Mouse (Mus musculus): ENCODE measurements around the gene Mapk8ip1.

Gene Mapk8ip1

DNA sequence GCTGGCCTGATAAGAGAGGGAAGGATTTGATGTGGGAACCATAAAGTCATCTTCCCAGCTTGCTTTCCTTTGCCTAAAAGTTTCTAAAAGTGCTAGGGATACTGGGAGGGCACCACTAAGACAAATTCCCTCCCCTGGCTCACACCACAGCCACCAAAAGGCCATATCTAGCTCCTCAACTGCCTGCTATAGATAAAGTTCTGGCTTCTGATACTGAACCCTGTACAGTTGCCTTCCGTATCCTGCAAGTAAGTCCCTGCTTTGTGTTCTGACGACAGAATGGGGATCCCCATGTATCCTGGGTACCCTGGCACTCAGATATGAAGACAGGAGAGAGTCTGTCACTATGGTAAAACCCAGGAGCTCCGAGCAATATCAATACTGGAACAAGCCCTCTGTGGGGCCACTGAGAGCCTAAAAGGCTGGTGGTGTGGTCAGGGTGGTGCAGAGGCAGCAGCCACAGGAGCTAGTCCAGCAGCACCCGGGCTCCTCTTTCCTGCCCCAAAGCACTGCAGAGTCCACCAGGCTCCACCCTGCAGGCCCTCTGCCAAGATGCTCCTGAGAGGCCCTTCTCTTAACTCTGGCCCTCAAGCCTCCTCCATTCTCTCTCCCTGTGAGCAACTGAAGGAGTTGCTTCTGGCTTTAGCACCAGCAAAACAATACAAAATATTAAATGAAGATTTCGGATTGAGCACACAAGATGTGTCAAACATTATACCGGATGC lies 10.7 kb downstream of the Mapk8ip1 start:
- DNase-seq (ENCODE audit: low spot score): no peak

DNA sequence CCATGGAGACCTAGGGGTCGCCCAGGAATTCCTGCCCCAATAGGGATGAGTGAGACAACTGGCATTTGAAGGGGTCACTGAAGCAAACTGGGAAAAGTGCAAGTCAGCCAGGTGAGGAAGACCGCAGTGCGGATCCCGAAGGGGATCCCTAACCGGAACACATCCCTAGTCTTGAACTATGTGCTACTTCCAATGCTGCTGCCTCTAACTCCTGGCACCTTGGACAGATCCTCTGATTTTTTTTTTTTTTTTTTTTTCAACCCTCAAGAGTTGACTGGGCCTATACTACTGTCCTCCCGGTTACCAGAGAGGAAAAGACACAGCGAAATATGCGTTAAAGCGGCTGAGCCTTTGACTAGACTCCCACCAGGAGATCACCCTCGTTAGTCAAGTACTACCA lies 11.4 kb downstream of the Mapk8ip1 start:
- no peak for DNase-seq (ENCODE audit: low spot score)

DNA sequence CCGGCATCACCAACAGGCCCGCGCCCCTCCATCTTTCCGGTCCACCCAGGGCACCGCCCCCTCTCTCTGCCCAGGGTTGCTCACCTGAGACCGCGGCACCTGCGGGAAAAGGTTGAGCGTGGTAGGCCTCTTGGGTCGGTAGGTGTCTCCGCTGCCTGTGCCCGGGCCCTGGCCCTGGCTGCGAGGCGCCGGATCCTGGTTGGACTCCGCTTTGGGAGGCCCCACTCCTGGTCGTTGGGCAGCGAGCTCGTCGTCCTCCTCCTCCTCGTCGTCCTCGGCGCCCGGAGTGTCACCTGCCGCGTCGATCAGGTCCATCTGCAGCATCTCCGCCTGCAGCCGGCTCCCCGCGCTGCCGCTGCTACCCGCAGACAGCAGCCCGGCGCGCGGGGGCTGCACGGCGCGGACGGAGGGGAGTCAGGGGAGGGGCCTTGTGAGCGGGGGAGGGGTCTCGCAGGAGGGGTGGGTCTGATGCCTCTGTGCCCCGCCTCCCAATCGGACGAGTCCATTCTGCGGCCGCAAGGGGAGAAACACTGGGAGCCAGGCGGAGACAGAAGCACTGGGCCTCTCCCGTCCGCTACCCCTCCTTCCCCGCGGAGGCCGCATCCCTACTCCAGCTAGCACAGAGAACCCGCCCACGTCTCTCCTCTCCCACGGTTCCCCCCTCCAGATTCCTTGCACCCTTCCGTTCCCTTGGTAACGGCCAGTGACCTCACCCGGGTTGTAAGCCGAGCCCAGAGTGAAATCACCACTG lies 12.0 kb downstream of the Mapk8ip1 start:
- peak; percentile 94 for DNase-seq (ENCODE audit: low spot score)

DNA sequence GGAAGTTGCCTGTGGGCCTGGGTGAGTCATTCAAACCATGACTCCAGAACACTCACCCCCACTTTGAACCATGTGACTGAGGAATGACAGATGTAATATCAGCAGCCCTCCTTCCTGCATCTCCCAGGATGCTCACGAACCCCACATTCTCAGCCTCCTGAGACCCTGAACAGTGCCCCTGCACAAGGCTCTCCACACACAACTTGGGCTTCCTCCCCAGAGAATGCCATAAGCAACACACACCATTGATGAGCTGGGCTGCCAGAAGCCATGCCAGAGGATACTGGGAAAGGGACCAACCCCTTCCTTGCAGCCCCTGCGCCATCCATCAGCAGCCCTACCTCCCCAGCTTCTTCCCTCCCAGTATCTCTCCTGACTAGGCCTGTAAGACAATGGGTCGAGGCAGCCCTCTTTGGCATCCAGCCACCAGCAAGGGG lies 13.0 kb downstream of the Mapk8ip1 start:
- no peak for DNase-seq (ENCODE audit: low spot score)

DNA sequence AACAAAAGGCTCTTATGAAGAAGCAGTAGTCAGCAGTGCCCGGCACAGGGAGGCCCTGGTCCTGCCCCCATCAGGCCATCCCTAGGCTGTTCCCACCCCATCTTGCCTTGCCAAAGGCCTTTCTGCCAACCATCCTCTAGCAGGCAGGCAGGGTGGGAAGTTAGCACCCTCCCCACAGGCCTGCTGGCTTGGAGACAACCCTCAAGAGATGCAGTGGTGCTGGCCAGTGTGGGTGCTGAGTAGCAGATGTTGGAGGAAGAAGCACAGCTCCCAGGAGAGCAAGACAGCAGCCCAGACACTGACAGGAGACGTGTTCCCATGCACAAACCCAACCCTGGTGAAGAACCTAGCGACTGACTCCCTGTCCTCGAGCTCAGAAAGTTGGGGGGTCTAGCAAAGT lies 13.4 kb downstream of the Mapk8ip1 start:
- peak; percentile 74 for DNase-seq (ENCODE audit: low spot score)

DNA sequence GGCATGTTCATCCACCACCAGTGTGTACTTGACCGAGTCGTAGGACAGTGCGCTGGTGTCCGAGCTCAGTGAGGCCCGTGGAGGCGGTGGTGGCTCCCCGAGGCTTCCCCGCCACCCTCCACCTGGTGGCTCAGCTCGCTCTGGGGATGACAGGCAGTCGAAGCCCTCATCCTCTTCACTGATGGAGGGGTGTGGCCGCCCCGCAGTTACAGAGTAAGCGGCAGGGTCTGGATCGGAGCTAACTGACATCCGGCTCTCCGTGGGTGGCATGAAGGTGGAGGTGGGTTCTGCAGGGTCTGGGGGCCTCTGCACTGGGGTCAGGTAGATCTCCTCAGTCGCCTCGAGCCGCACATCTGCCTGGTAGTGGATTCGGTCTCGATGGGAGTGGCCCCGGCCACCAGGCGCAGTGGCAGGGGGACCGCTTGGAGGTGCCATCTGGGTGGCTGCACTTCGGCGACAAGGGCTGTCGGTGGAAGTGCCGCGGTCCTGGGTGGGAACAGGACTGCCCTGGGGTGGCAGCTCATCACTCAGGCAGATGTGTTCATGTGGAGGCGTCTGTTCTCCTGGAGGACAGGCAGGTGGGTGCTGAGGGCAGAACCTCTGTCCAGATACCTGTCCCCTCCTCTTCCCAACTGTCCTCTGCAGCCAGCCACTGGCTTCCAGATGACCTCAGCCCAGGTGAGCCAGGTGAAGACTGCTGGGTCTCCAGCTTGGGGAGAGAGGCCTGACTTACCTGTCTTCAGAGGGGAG lies 14.1 kb downstream of the Mapk8ip1 start:
- DNase-seq (ENCODE audit: low spot score): no peak

DNA sequence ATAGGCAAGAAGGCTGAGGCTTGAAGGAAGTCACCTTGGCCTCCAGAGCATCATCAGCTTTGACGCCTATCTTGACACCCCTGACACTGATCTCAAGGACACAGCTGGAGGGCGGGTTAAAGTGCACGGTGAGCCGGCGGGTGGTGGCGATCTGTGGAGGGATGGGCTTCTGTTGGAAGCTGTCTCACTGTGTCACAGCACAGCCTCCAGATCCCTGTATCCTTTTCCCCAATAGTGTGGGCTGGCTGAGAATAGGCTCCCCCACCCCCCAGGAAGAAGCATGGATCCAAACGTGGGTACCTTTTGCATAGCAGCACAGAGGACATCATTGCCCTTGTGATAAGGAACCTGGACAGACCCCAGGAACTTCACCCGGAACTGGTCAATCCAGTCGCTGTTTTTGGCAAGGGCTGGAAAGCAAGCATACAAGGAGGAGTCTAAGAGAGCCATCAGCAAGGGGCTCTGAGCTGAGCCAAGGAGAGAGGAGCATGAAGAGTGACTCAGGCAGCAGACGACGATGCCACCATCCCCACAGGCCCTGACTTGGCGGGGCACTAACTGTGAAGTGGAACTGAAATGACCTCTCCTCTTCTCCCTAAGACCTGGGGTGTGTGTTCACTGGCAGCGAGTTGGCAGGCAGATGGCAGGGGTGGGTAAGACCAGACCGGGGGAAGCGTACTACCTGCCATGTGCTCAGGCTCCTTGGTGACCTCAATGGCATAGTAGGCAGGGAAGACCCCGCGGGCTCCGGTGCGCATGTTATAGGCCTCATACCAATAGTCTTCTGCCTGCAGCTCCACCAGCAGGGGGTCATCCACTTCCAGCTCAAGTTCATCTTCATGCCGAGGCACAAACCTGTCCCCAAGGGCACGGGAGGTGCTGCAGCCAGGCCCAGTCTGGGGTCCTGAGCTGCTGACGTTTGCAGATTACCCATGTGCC lies 15.7 kb downstream of the Mapk8ip1 start:
- no peak for DNase-seq (ENCODE audit: low spot score)

DNA sequence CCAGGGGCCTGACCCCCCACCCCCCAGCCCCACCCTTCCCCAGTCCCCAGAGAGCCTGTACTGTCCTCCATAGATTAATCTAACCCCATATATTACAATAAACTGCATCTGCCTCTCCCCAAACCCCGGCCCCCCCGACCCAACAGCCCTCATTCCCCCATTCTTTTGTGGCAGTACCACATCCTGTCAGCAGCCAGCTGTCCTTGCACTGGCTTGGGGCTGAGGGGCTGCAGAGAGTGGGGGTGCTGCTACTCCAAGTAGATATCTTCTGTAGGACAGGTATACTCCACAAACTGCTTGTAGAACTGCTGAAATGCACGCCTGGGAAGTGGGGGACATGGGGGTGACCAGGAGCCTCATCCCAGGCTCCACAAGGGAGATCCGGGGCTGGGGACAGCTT lies 17.0 kb downstream of the Mapk8ip1 start:
- DNase-seq (ENCODE audit: low spot score): no peak

DNA sequence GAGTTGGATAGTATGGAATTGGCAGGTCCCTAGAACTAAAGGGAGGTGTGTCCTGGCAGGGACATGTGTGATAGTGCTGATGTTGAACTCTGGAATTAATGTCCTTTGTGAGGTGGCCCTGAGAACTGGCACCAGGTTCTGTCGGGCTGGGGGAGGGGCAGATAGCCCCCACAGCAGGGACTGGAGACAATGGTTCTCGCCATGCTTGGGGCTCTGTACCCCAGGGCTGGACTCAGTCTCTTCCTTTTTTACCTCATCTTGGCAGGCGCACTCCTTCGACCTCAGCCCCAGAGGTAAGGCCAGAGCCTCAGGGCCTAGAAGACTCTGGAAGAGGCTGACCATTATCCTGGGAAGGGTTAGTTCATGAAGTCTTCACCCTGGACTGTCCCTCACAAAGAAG lies 18.3 kb downstream of the Mapk8ip1 start:
- DNase-seq (ENCODE audit: low spot score): no peak

DNA sequence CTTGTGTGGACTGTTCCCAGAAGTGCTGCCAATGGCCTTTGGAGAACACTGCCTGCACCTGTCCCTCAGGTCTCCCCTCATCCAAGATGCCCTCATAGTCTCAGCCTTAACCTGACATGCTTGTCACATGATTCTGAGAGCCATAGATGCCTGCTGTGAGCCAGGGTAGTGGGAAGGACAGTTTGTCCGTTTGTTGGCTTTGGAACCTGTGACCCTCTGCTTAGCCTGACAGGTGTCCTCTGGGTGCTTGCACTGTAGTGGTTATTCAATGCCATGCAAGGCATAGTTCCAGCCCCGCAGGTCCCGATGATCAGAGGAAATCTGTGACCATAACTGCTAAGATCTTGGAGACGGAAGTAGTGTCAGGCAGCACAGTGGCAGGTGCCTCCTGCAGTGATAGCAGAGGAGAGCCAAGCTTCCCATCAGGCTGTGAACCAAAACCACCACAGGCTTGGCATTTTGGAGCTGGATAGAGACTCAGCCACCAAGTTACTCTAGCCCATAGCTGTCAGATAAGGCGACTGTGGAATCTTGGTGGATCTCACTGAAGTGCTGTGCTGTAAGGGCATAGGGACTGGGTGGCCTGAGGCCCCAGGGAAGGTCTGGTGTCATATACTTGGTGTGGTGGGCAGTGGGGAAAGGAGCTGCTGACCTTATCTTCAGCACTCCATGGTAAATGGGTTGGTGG lies 19.0 kb downstream of the Mapk8ip1 start, which contains the start of gene 1700029I15Rik:
1700029I15Rik (plus strand) TSS at position 638 of the 688 bp plus-strand sequence.
- DNase-seq (ENCODE audit: low spot score): no peak

DNA sequence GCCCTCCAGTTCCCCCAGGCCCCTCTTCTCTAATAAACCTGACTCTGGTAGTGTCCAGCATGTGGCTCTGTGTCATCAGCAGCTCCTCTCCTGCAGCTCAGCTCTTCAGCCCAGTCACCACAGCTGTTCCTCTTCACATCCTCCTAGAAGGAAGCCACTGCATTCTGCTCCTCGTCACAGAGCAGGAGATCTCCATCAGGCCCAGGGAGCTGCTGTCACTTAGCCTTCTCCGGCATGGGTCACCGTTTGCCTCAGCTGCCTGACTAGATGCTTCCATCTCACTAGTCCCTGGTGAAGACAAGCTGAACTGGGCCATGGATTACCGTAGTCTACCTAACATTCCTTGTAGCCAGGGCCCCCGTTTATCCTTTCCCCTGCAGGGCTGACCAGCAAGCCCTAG lies 19.9 kb downstream of the Mapk8ip1 start:
- no peak for DNase-seq (ENCODE audit: low spot score)

DNA sequence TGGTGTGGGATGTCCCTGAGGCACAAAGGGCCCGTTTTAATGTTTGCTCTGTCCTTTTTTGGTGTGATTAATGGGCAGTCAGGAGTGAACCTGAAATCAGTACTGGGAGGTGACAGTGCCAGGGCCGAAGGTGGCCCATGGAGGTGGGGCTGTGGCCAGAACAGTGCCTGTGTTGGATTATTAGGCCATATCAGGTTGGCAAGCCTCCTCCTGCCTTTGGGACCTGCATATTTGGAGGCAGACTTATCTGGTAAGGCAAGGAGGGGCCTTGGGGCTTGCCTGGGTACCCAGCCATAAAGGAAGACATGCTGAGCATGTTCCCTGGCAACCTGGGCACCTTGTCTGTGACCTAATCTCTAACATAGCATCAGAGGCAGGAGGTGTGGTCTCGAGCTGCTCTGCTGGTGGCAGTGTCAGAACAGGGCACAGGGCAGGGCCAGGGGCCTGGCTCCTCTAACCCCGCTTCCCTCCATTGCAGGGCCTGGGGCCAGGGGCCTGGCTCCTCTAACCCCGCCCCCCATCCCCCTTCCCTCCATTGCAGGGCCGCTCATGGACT lies 20.5 kb downstream of the Mapk8ip1 start:
- no peak for DNase-seq (ENCODE audit: low spot score)

DNA sequence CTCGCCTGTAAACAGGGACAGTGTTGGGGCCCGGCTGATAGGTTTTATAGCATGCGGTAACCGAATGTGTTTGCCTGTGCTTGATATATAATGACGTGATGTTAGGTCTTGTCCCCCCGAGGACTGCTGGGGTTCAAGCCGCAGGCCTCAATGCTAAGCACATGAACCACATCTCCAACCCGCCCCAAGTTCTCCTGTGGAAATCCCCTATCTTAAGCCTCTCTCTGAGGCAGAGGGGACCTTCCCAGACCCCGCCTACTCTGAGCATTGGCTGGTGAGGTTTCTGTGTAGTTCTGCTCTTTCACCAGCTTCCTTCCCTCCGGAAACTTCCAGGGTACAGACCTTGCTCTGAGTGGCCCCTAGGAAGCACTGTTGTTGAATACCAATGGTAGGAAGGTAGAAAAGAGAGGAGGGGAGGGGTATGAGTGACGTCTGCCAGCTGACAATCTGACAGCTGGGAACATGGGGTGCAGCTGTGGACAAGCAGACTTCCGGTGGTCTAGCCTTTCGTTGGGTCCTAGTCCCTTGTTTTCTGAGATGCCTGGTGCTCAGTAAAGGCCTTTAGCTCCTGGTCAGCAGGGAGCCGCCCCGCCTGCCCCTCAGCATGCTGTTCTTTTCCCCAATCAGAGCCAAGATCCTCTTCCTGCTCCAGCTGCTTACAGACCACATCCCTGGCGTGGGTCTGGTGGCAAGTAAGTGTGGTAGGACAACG lies 21.1 kb downstream of the Mapk8ip1 start:
- no peak for DNase-seq (ENCODE audit: low spot score)

DNA sequence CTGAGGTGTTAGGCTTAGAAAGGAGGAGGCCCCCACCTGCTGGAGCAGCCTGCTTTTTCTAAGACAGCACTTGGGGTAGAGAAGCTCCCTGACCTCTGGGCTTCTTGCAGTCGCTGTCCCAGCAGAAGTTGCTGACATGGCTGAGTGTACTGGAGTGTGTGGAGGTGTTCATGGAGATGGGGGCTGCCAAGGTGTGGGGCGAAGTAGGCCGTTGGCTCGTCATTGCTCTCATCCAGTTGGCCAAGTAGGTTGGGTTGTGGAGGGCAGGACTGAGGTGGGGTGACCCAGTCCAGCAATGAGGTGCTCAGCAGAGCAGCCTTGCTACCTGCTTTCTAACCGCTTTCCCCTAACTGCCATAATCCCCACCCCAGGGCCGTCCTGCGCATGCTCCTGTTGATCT lies 23.7 kb downstream of the Mapk8ip1 start:
- DNase-seq (ENCODE audit: low spot score): no peak

DNA sequence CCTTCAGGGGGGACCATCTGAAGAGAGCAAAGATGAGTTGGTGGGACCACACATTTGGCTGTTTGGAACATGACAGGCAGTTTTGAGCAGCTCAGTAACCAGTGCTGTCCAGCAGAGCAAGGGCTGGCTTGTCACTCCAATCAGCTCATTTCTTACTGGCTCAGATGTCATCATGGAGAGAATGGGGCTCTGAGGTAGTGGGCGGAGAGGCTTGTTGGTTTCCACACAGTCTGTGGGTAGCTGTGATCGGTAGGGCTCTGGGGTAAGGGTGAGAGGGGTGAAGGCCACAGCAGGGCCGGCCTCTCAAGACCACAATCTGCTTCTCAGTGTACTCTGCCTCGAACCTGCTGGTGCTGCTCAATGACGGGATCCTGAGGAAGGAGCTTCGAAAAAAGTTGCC lies 24.8 kb downstream of the Mapk8ip1 start:
- no peak for DNase-seq (ENCODE audit: low spot score)

DNA sequence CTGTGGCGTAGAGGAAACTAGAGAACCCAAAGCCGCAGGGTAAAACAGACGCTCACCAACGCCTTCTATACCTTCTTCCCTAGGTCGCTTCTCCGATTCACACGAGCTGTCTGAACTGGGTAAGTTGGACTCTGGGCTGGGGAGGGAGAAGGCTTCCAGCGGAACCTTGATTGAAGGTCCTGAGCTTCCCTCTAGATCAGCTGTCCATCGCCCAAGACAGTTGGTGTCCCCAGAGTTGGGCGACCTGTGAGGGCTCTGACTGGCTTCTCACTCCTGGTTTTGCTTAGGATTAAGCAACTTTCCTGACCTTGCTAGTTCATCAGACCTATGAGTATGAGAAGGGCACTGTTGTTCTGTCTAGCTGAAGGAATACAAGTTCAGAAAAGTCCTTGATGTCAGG lies 25.3 kb downstream of the Mapk8ip1 start:
- no peak for DNase-seq (ENCODE audit: low spot score)

DNA sequence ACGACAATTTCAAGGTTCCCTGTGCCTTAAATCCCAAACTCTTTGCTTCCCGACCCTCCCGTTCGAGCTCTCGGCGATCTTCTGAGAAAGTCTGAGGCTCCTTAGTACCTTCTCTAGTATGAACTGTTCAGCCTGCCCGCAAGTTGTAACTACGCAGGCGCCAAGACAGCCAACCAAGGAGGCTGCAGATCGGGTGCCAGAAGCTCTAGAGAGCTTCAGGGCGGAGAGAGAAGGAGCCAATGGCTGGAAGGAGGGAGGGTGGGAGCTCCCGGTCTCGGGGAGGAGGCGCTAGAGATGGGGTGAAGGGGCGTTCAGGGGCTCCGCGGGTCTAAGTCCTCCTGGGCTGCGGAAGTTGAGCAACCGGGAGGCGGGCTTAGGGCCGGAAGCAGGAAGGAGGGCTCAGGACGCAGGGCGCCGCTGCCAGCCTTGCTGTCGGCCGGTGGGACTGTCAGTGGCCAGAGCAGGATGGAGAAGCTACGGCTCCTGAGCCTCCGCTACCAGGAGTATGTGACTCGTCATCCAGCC lies 25.9 kb downstream of the Mapk8ip1 start:
- peak; percentile 95 for DNase-seq (ENCODE audit: low spot score)

DNA sequence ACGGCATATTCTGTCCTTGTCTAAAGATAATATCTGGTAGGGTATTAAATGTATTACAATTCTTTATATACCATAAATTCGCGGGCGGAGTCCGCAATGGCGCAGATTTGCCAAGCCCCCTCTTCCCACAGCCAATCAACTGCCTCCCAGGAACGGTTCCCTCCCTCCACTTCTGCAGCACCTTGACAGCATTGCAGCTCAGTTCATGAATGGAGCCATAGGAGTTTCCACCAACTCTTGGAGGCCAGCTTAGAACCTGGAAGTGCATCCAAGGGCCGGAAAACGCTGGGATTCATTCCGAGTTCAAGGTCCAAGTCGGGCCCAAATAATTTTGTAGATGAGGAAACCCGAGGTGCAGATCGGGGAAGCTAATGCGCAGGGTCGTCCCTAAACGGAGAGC lies 26.5 kb downstream of the Mapk8ip1 start, which contains the start of the genes Pex16 and Large2:
Pex16 (plus strand) TSS at position 163 of the 400 bp plus-strand sequence.
Large2 (minus strand) TSS at position 356 of the 400 bp plus-strand sequence.
- DNase-seq (ENCODE audit: low spot score): no peak

DNA sequence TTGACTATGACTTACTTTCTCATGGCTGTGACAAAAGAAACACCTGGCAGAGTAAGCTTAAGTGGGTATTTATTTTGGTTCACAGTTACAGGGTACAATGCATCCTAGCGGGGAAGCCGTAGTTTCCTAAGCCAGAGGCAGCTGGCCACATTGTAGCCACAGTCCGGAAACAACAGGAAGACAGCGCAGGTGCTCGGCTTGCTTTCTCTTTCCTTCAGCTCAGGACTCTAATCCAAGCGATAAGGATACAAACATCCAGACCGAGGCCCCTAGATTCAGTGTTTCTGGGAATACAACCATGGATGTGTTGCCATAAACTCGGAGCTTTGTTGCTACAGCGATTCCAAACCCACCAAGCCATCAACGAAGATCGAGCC lies 27.6 kb downstream of the Mapk8ip1 start:
- DNase-seq (ENCODE audit: low spot score): no peak
